Mouse (Mus musculus) liver, embryonic 13.5 days (tissue): Measurements from ENCODE around the gene Ankzf1. TPM values are rescaled to one million over a fixed set of nuclear protein-coding genes. Genes with fewer than 3 reads are reported as not detected.
A peak's percentile ranks its signal among the peaks of the same experiment; 100 is the strongest.

Experiments used
- ATAC-seq: fragments of 200-750 bp; cut with Nextera tagmentation; 2 replicates; pipeline ENCODE4 v1.8.0; 2017; ENCODE audit warnings: low read depth, mild to moderate bottlenecking, moderate number of reproducible peaks, moderate library complexity
- DNase-seq: peaks from one replicate; pipeline ENCODE4 v3.0.0; 2022
- H3K27ac ChIP-seq: fragments of 300-500 bp; sonication (generic); 2 replicates; pipeline ENCODE4 v1.5.1; 2015; ENCODE audit warnings: moderate library complexity, mild to moderate bottlenecking, inconsistent platforms
- H3K27me3 ChIP-seq: fragments of 300-500 bp; sonication (generic); 2 replicates; pipeline ENCODE4 v1.6.1; 2015; ENCODE audit warnings: mild to moderate bottlenecking, inconsistent platforms
- H3K36me3 ChIP-seq: fragments of 300-500 bp; sonication (generic); 2 replicates; pipeline ENCODE4 v1.6.1; 2015; ENCODE audit warnings: mild to moderate bottlenecking, inconsistent platforms
- H3K4me1 ChIP-seq: fragments of 300-500 bp; sonication (generic); replicated peaks from 2 replicates; pipeline ENCODE4 v1.6.1; 2015; ENCODE audit warnings: inconsistent platforms
- H3K4me2 ChIP-seq: fragments of 300-500 bp; sonication (generic); 2 replicates; pipeline ENCODE4 v1.6.1; 2015; ENCODE audit warnings: inconsistent platforms, mild to moderate bottlenecking, moderate library complexity
- H3K4me3 ChIP-seq: fragments of 300-500 bp; sonication (generic); replicated peaks from 2 replicates; pipeline ENCODE4 v1.5.1; 2015; ENCODE audit warnings: mild to moderate bottlenecking, inconsistent platforms
- H3K9ac ChIP-seq: fragments of 300-500 bp; sonication (generic); 2 replicates; pipeline ENCODE4 v1.6.1; 2015; ENCODE audit warnings: mild to moderate bottlenecking, inconsistent platforms
- H3K9me3 ChIP-seq: fragments of 300-500 bp; sonication (generic); replicated peaks from 2 replicates; pipeline ENCODE4 v1.6.1; 2016; ENCODE audit warnings: inconsistent platforms
- WGBS: fragments of 180-500 bp; shearing (Covaris S2); methylation state at CpG from one replicate; pipeline ENCODE4 v1.1.7; 2015; ENCODE audit not compliant: insufficient replicate concordance; 5-methylcytosine and 5-hydroxymethylcytosine counted together
- microRNA-seq: library from miRNA; unstranded; fragments of <30 nt; microRNA quantifications from one replicate; pipeline ENCODE4, GENCODE M21; 2016
- polyA plus RNA-seq: library from polyadenylated mRNA; unstranded; fragments of >200 nt; fragmentation: Nextera tagmentation; extraction: Ambion mirVana; gene quantifications from 2 replicates; pipeline ENCODE4 v1.2.1, GENCODE M21; 2015

Ankzf1 gene
- polyA plus RNA-seq, 1 experiment from 2014 or later = 9.3 TPM

DNA sequence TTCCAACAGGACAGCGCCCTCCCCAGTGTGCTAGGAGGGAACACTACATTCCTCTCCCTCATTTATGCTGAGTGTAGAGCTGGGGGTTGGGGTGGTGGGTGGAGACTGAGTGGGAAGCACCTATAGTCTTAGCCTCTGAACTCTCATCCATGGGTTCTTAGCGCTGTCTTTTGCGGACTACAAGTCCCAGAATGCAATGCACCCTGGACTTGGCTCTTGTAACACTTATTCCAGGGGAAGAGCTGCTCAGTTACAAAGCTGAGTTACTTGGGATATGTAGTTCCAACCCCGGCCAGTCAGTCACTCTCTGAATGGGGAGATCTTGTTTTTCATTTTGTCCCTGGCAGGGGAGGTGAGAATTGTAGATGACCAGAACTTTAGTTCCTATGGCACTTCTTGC lies 52.9 kb downstream of the Ankzf1 start:
- Histone ChIP-seq H3K9ac (no peak overlapping the region), H3K4me3 (no peak overlapping the region), H3K4me1 (peaks cover 17% of the 10 kb centered on the region), H3K36me3 (peaks cover 27% of the 10 kb centered on the region), H3K9me3 (no peaks in the 10 kb centered on the region), H3K27me3 (no peaks in the 10 kb centered on the region), H3K4me2 (no peak overlapping the region), H3K27ac (0 out of 2 replicates have a peak overlapping the region, but pooled peaks have one; percentile 5)
- ATAC-seq (peak; percentile 43), DNase-seq (no peak)
- 21% methylated on average over 4 of the region's 4 CpGs for WGBS

DNA sequence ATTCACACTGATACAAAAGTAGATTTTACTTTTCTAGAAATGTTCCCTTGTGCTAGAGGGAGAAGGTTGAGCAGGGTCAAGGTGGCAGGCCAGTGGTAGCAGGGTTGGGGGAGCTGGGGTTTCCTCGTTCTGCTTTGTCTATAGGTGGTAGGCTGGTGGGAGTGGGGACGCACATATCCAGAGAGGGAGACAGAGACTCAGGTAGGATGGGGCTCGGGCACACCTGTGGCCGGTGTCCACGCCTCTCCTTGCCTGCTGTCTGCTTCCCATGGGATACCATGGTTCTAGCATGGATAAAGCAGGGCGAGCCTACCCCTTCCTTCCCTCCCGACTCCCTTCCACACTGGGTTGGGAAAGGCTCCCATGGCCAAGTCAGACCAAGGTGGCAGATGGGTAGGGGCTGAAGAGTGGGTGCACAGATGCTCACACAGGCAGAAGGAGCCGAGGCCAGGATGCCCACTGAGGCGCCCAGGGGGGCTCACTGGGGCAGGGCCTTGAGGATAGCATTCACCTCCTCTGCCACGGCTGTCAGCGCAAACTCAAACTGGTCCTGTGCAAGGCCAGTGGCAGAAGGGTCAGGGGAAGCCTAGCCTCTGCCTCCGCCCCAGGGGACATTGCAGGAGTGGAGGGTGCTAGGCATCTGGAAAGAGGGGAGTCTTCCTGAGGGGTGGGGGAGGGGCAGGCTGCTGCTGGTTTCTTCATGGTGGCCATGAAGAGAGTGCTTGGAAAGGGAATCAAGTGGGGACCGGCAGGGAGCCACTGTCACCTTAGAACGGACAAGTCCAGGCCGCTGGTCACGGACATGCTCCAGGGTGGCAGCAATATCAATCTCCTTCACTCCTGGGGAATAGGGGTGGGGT lies 55.4 kb downstream of the Ankzf1 start:
- H3K4me1 ChIP-seq = peaks cover 37% of the 10 kb centered on the region
- WGBS = 76% methylated on average over 16 of the region's 16 CpGs
- no peak overlapping the region for H3K9ac ChIP-seq
- ATAC-seq (no peak), DNase-seq (no peak)
- no peak overlapping the region for H3K4me2 ChIP-seq
- H3K4me3 ChIP-seq = no peak overlapping the region
- H3K9me3 ChIP-seq = no peaks in the 10 kb centered on the region
- peaks cover 3% of the 10 kb centered on the region for H3K27me3 ChIP-seq
- H3K36me3 ChIP-seq = peaks cover 12% of the 10 kb centered on the region
- no peak overlapping the region; the same call in 1 of the 2 replicates for H3K27ac ChIP-seq

DNA sequence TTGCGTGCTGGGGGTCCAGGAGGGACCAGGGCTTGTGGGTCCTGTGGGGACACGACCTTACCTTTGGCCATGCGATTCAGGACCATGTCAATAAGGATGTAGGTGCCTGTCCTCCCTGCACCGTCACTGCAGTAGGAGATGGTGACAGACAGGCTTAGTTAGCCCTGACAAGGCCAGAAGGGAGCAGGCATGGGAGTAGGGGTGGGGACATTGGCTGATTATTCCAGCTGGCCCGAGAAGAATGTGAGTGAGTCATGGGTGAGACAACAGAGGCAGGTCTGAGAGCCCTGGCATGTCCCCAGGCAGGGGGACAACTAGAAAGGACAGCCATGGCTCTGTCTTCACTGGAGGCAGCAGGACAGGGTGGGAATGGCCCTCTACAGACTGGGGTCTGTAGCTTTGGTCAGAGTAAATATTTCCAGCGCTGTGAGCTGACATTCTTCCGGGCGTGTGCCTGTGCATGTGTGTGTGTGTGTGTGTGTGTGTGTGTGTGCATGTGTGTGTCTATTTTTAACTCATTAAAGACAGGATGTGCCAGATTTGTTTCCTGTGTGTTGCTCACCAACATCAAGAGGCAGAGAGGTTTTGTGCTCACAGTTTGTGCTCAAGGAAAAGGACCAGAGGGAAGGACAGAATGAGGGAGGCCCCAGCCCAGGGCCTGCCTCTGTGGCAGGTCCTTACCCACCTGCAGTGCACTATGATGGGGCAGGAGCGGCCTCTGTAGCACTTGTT lies 56.3 kb downstream of the Ankzf1 start:
- ATAC-seq (no peak), DNase-seq (no peak)
- Histone ChIP-seq H3K9ac (0 out of 2 replicates have a peak overlapping the region, but pooled peaks have one; percentile 22), H3K4me1 (peaks cover 38% of the 10 kb centered on the region), H3K27me3 (peaks cover 4% of the 10 kb centered on the region), H3K36me3 (peaks cover 7% of the 10 kb centered on the region), H3K4me3 (no peak overlapping the region), H3K27ac (peak overlapping the region; percentile 66; the same call in 1 of the 2 replicates), H3K9me3 (no peaks in the 10 kb centered on the region), H3K4me2 (no peak overlapping the region)
- WGBS = 56% methylated on average over 9 of the region's 9 CpGs

Small RNA genes lying within 50 kb of the gene (microRNA-seq; reads per million reads assigned to microRNA genes)
- not detected for gene Gm27943

Other genes starting within 250 kb of the Ankzf1 start
- 1.3 and 1.6 TPM in 2 replicates for gene Ihh, start 240.5 kb upstream of the Ankzf1 start, polyA plus RNA-seq
- 5.5 and 6.4 TPM in 2 replicates for gene Nhej1, start 67.0 kb upstream of the Ankzf1 start, polyA plus RNA-seq
- 0.85 and 1.1 TPM in 2 replicates for gene Slc23a3, start 58.3 kb upstream of the Ankzf1 start, polyA plus RNA-seq
- gene Cnppd1, start 49.4 kb upstream of the Ankzf1 start, polyA plus RNA-seq = 45.7 and 46.9 TPM in 2 replicates
- gene Retreg2, start 49.4 kb upstream of the Ankzf1 start, polyA plus RNA-seq = 47.3 and 50.5 TPM in 2 replicates
- gene Zfand2b, start 23.5 kb upstream of the Ankzf1 start, polyA plus RNA-seq = 40.0 and 44.7 TPM in 2 replicates
- 69.9 and 77.9 TPM in 2 replicates for gene Abcb6, start 11.8 kb upstream of the Ankzf1 start, polyA plus RNA-seq
- gene Atg9a, start within 50 bp of the Ankzf1 start, polyA plus RNA-seq = 18.2 and 21.0 TPM in 2 replicates
- 3.8 and 5.0 TPM in 2 replicates for gene Glb1l, start 18.7 kb downstream of the Ankzf1 start, polyA plus RNA-seq
- gene Stk16, start 18.7 kb downstream of the Ankzf1 start, polyA plus RNA-seq = 90.7 and 90.8 TPM in 2 replicates
- 456 and 508 TPM in 2 replicates for gene Tuba4a, start 27.7 kb downstream of the Ankzf1 start, polyA plus RNA-seq
- gene A630095N17Rik, start 40.0 kb downstream of the Ankzf1 start, polyA plus RNA-seq = not detected in 2 replicates
- 31.2 and 34.7 TPM in 2 replicates for gene Dnajb2, start 44.3 kb downstream of the Ankzf1 start, polyA plus RNA-seq
- gene Ptprn, start 72.4 kb downstream of the Ankzf1 start, polyA plus RNA-seq = 0.17 and 0.24 TPM in 2 replicates
- not detected in 2 replicates for gene Resp18, start 86.3 kb downstream of the Ankzf1 start, polyA plus RNA-seq
- gene Dnpep, start 125.8 kb downstream of the Ankzf1 start, polyA plus RNA-seq = 53.1 and 58.0 TPM in 2 replicates
- 5.0 and 5.1 TPM in 2 replicates for gene Des, start 168.2 kb downstream of the Ankzf1 start, polyA plus RNA-seq
- 10.3 and 10.7 TPM in 2 replicates for gene Speg, start 183.1 kb downstream of the Ankzf1 start, polyA plus RNA-seq
- gene Gmppa, start 243.8 kb downstream of the Ankzf1 start, polyA plus RNA-seq = 37.1 and 41.7 TPM in 2 replicates